In genomic region chr5:34902811-34903385, GRCm38 (mm10) we compare ENCODE assay signal across 7 mouse cellular contexts. TPM values are rescaled to one million over a fixed set of nuclear protein-coding genes. Genes with fewer than 3 reads are reported as not detected.
A peak's percentile ranks its signal among the peaks of the same experiment; 100 is the strongest.
DNase-seq lines count a peak whose midpoint lies in the region; ATAC-seq and TF ChIP-seq lines count a peak whose summit lies in the region.

No protein-coding gene starts in this region.

- 84% methylated on average over 5 of the region's 5 CpGs for WGBS in limb, embryonic 14.5 days
- WGBS in limb, embryonic 10.5 days, result 94% methylated on average over 5 of the region's 5 CpGs
- WGBS in heart, embryonic 13.5 days, result 58% methylated on average over 5 of the region's 5 CpGs

- no peak for TF ChIP-seq POLR2A in limb, embryonic 14.5 days (IDR thresholded peaks at IDR 0.05; ENCODE audit: borderline replicate concordance, extremely low read depth, insufficient read depth, insufficient read length)

- H3K36me3 ChIP-seq in limb, embryonic 14.5 days (ENCODE audit: control insufficient read depth, insufficient read depth, low read length), result peaks cover 77% of the 10 kb centered on the region
- H3K36me3 ChIP-seq in limb, embryonic 10.5 days, result peaks cover 98% of the 10 kb centered on the region
- H3K36me3 ChIP-seq in heart, embryonic 13.5 days, result peaks cover 97% of the 10 kb centered on the region

- H3K27me3 ChIP-seq in limb, embryonic 14.5 days (ENCODE audit: control insufficient read depth, insufficient read depth, low read length), result no peaks in the 10 kb centered on the region
- no peaks in the 10 kb centered on the region for H3K27me3 ChIP-seq in limb, embryonic 10.5 days (ENCODE audit: low read depth, poor library complexity, severe bottlenecking)
- no peaks in the 10 kb centered on the region for H3K27me3 ChIP-seq in heart, embryonic 13.5 days (replicated peaks)

- no peak for ATAC-seq in limb, embryonic 14.5 days (ENCODE audit: low FRiP score, low read depth)
- ATAC-seq in heart, embryonic 13.5 days (ENCODE audit: extremely low read depth, insufficient number of reproducible peaks, low FRiP score, low TSS enrichment), result no peak
- ATAC-seq in inflammation-experienced regulatory T-cells, adult 6 months, result no peak

- H3K9me3 ChIP-seq in limb, embryonic 14.5 days (ENCODE audit: control insufficient read depth, low read length), result no peaks in the 10 kb centered on the region
- no peaks in the 10 kb centered on the region for H3K9me3 ChIP-seq in limb, embryonic 10.5 days (replicated peaks)
- no peaks in the 10 kb centered on the region for H3K9me3 ChIP-seq in heart, embryonic 13.5 days

- no peak overlapping the region for H3K4me2 ChIP-seq in limb, embryonic 14.5 days (replicated peaks; ENCODE audit: low read depth, low read length, severe bottlenecking)
- no peak overlapping the region for H3K4me2 ChIP-seq in heart, embryonic 13.5 days

- H3K4me1 ChIP-seq in limb, embryonic 14.5 days (ENCODE audit: control insufficient read depth, insufficient read depth, low read length), result no peaks in the 10 kb centered on the region
- no peaks in the 10 kb centered on the region for H3K4me1 ChIP-seq in limb, embryonic 10.5 days
- peaks cover 14% of the 10 kb centered on the region for H3K4me1 ChIP-seq in heart, embryonic 13.5 days

- DNase-seq in limb, embryonic 14.5 days (ENCODE audit: low spot score), result peak; percentile 61
- DNase-seq in limb, embryonic 10.5 days (ENCODE audit: low spot score), result no peak
- peak; percentile 81 to 89 for DNase-seq in cerebellum, adult 18-20 months
- DNase-seq in lung, adult 18-20 months, result peak; percentile 92 to 94
- DNase-seq in spleen, adult 18-20 months, result no peak

- no peak overlapping the region for H3K27ac ChIP-seq in limb, embryonic 14.5 days (replicated peaks; ENCODE audit: low read depth, low read length)
- no peak overlapping the region for H3K27ac ChIP-seq in limb, embryonic 10.5 days
- 0 out of 2 replicates have a peak overlapping the region, but pooled peaks have one; percentile 0 for H3K27ac ChIP-seq in heart, embryonic 13.5 days (replicated peaks)

- no peak overlapping the region for H3K4me3 ChIP-seq in limb, embryonic 14.5 days (replicated peaks; ENCODE audit: low read length)
- no peak overlapping the region for H3K4me3 ChIP-seq in limb, embryonic 10.5 days
- no peak overlapping the region for H3K4me3 ChIP-seq in heart, embryonic 13.5 days

- no peak overlapping the region for H3K9ac ChIP-seq in limb, embryonic 14.5 days (ENCODE audit: low read depth, low read length, severe bottlenecking)
- H3K9ac ChIP-seq in heart, embryonic 13.5 days, result no peak overlapping the region

RNA-seq across cellular contexts. Expression of gene Msantd1, which starts 4.9 kb away (rescaled TPM):
- 4.5 and 5.8 TPM in 2 replicates for polyA plus RNA-seq in limb, embryonic 14.5 days (2012; rRNA removed)
- polyA plus RNA-seq in limb, embryonic 14.5 days (2014; fragmentation: Nextera tagmentation; extraction: Ambion mirVana), result 0.39 and 0.77 TPM in 2 replicates
- polyA plus RNA-seq in limb, embryonic 10.5 days (2016; fragmentation: Nextera tagmentation; extraction: Ambion mirVana), result 0.25 and 0.46 TPM in 2 replicates
- 0.52 TPM in 1 of 2 replicates, not detected in the other for polyA plus RNA-seq in heart, embryonic 13.5 days (2015; fragmentation: Nextera tagmentation; extraction: Ambion mirVana)
- 1 to 10 TPM in 2 of 3 experiments, under 1 TPM in 1; 0.29 to 1.8 (median 1.7) TPM for polyA plus RNA-seq in inflammation-experienced regulatory T-cells, adult 6 months (2017; shearing (Covaris generic))

RNA-seq across cellular contexts. Expression of gene Rgs12, which starts 46.3 kb away (rescaled TPM):
- polyA plus RNA-seq in limb, embryonic 14.5 days (2012; rRNA removed), result 40.4 and 48.1 TPM in 2 replicates
- 32.6 and 39.0 TPM in 2 replicates for polyA plus RNA-seq in limb, embryonic 14.5 days (2014; fragmentation: Nextera tagmentation; extraction: Ambion mirVana)
- polyA plus RNA-seq in limb, embryonic 10.5 days (2016; fragmentation: Nextera tagmentation; extraction: Ambion mirVana), result 42.7 and 53.8 TPM in 2 replicates
- 28.9 and 30.7 TPM in 2 replicates for polyA plus RNA-seq in heart, embryonic 13.5 days (2015; fragmentation: Nextera tagmentation; extraction: Ambion mirVana)
- 10 to 100 TPM in 1 of 3 experiments, 1 to 10 TPM in 2; 5.4 to 10.7 (median 9.9) TPM for polyA plus RNA-seq in inflammation-experienced regulatory T-cells, adult 6 months (2017; shearing (Covaris generic))

Comparison
In these comparisons a context has a peak if more than half of its experiments do, and no peak if none do; other contexts are left out.
1. DNase-seq: peak in limb, embryonic 14.5 days (single experiment), cerebellum, adult 18-20 months (2 of 2) and lung, adult 18-20 months (2 of 2); none in limb, embryonic 10.5 days (single experiment) and spleen, adult 18-20 months (0 of 2).